Mouse (Mus musculus) kidney, postnatal 14 days (tissue): ENCODE results near the gene Hoxc11.
A peak's percentile ranks its signal among the peaks of the same experiment; 100 is the strongest.

Experiments
- DNase-seq: peaks from one replicate; pipeline ENCODE4 v3.0.0; 2022; ENCODE audit warnings: mixed read lengths

The Hoxc11 gene

GRCm38 (mm10) chr15:102937036-102937666, 17.1 kb upstream of the Hoxc11 start:
- DNase-seq, result no peak

- DNase-seq, result no peak
These were observed 14.7 kb upstream of the Hoxc11 start for GRCm38 (mm10) chr15:102939256-102940155.

- no peak for DNase-seq
These were observed 11.3 kb upstream of the Hoxc11 start for GRCm38 (mm10) chr15:102942739-102943467.

- DNase-seq, result no peak
These were observed 10.8 kb upstream of the Hoxc11 start for GRCm38 (mm10) chr15:102943468-102943813.

GRCm38 (mm10) chr15:102945185-102946077, 8.8 kb upstream of the Hoxc11 start:
- no peak for DNase-seq

GRCm38 (mm10) chr15:102947276-102947675, 7.0 kb upstream of the Hoxc11 start:
- DNase-seq, result no peak

GRCm38 (mm10) chr15:102948842-102949241, 5.4 kb upstream of the Hoxc11 start:
- no peak for DNase-seq

- DNase-seq, result no peak
These were observed 4.5 kb upstream of the Hoxc11 start for GRCm38 (mm10) chr15:102949696-102950095.

- DNase-seq, result no peak
These were observed 3.4 kb upstream of the Hoxc11 start for GRCm38 (mm10) chr15:102950877-102951276.

GRCm38 (mm10) chr15:102953561-102953960, 666 bp upstream of the Hoxc11 start:
- no peak for DNase-seq

- no peak for DNase-seq
These were observed 768 bp downstream of the Hoxc11 start for GRCm38 (mm10) chr15:102955007-102955382.

- no peak for DNase-seq
These were observed 1.8 kb downstream of the Hoxc11 start for GRCm38 (mm10) chr15:102955833-102956640.

- no peak for DNase-seq
These were observed 2.7 kb downstream of the Hoxc11 start for GRCm38 (mm10) chr15:102956906-102957305.

GRCm38 (mm10) chr15:102959663-102960191, 5.5 kb downstream of the Hoxc11 start:
- DNase-seq, result no peak

- no peak for DNase-seq
These were observed 7.5 kb downstream of the Hoxc11 start for GRCm38 (mm10) chr15:102961728-102962127.

GRCm38 (mm10) chr15:102962492-102962891, 8.3 kb downstream of the Hoxc11 start:
- no peak for DNase-seq

GRCm38 (mm10) chr15:102963259-102963658, 9.0 kb downstream of the Hoxc11 start:
- no peak for DNase-seq

- peak; percentile 82 for DNase-seq
These were observed 9.7 kb downstream of the Hoxc11 start for GRCm38 (mm10) chr15:102963671-102964640.

- DNase-seq, result no peak
These were observed 11.0 kb downstream of the Hoxc11 start for GRCm38 (mm10) chr15:102965003-102965891.
